Mouse (Mus musculus) kidney, embryonic 16.5 days (tissue): ENCODE measurements around the gene Olfr460. TPM values are rescaled to one million over a fixed set of nuclear protein-coding genes. Genes with fewer than 3 reads are reported as not detected.

Source experiments
- ATAC-seq: fragments of 200-750 bp; cut with Nextera tagmentation; 2 replicates; pipeline ENCODE4 v1.8.0; 2017; ENCODE audit warnings: moderate TSS enrichment; ENCODE audit not compliant: low FRiP score, low TSS enrichment
- H3K27ac ChIP-seq: fragments of 300-500 bp; sonication (generic); 2 replicates; pipeline ENCODE4 v1.5.1; 2014; ENCODE audit warnings: low read length
- H3K27me3 ChIP-seq: fragments of 300-500 bp; sonication (generic); 2 replicates; pipeline ENCODE4 v1.6.1; 2014; ENCODE audit warnings: low read length, control low read depth, mixed read lengths; ENCODE audit not compliant: insufficient read depth
- H3K36me3 ChIP-seq: fragments of 300-500 bp; sonication (generic); 2 replicates; pipeline ENCODE4 v1.6.1; 2014; ENCODE audit warnings: low read length, control low read depth, mixed read lengths; ENCODE audit not compliant: insufficient read depth
- H3K4me1 ChIP-seq: fragments of 300-500 bp; sonication (generic); 2 replicates; pipeline ENCODE4 v1.6.1; 2014; ENCODE audit warnings: low read length, control low read depth, mixed read lengths; ENCODE audit not compliant: insufficient read depth
- H3K4me2 ChIP-seq: fragments of 300-500 bp; sonication (generic); replicated peaks from 2 replicates; pipeline ENCODE4 v1.6.1; 2014; ENCODE audit warnings: low read depth, low read length
- H3K4me3 ChIP-seq: fragments of 300-500 bp; sonication (generic); 2 replicates; pipeline ENCODE4 v1.5.1; 2014; ENCODE audit warnings: mild to moderate bottlenecking, low read length
- H3K9ac ChIP-seq: fragments of 300-500 bp; sonication (generic); replicated peaks from 2 replicates; pipeline ENCODE4 v1.6.1; 2014; ENCODE audit warnings: low read length
- H3K9me3 ChIP-seq: fragments of 300-500 bp; sonication (generic); 2 replicates; pipeline ENCODE4 v1.6.1; 2016; ENCODE audit warnings: low read length, control low read depth
- WGBS: fragments of 180-500 bp; shearing (Covaris S2); extraction: QIAGEN DNeasy Blood & Tissue Kit; methylation state at CpG from one replicate; pipeline ENCODE4 v1.1.7; 2014; 5-methylcytosine and 5-hydroxymethylcytosine counted together
- polyA plus RNA-seq: library from polyadenylated mRNA; unstranded; fragments of >200 nt; fragmentation: Nextera tagmentation; extraction: Ambion mirVana; gene quantifications from 2 replicates; pipeline ENCODE4 v1.2.1, GENCODE M21; 2015

Gene Olfr460
- polyA plus RNA-seq, 1 experiment from 2014 or later = not detected

DNA sequence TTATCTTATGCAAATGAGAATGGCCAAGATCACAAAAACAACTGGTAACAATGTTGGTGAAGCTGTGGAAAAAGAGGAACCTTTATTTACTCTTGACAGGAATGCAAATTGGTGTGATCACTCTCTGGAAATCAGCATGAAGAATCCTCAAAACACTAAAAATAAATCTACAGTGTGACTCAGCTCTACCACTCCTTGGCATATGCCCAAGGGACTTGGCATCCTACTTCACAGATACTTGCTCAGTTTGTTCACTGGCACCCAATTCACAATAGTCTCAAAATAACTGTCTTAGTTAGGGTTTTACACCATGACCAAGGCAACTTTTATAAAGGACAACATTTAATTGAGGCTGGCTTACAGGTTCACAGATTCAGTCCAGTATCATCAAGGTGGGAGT lies 38.1 kb downstream of the Olfr460 start:
- H3K27me3 ChIP-seq = no peaks in the 10 kb centered on the region
- no peak overlapping the region for H3K4me2 ChIP-seq
- no peaks in the 10 kb centered on the region for H3K9me3 ChIP-seq
- H3K4me1 ChIP-seq = no peaks in the 10 kb centered on the region
- ATAC-seq = no peak
- no peak overlapping the region for H3K9ac ChIP-seq
- H3K36me3 ChIP-seq = no peaks in the 10 kb centered on the region
- H3K4me3 ChIP-seq = no peak overlapping the region
- H3K27ac ChIP-seq = no peak overlapping the region

DNA sequence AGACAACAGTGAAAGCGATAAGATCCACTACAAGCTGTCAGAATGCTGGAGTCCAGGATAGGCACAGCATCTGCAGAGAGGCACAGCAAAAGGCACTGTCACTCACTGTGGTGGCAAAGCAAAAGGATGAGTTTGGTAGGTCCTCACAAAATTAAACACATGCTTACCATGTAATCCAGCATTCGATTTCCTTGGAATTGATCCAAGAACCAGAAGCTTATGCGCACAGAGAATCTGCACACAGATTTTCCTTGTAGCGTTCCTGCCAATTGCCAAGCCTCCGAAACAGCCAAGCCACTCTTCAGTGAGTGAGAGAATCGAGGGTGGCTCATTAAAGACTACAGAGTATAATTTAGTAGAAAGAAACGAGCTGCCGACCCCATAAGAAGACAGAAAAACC lies 41.0 kb downstream of the Olfr460 start:
- no peak overlapping the region for H3K4me2 ChIP-seq
- H3K27me3 ChIP-seq = no peaks in the 10 kb centered on the region
- WGBS = 80% methylated on average over 8 of the region's 8 CpGs
- no peaks in the 10 kb centered on the region for H3K9me3 ChIP-seq
- H3K9ac ChIP-seq = no peak overlapping the region
- no peaks in the 10 kb centered on the region for H3K36me3 ChIP-seq
- H3K4me3 ChIP-seq = no peak overlapping the region
- no peaks in the 10 kb centered on the region for H3K4me1 ChIP-seq
- H3K27ac ChIP-seq = no peak overlapping the region
- no peak for ATAC-seq

DNA sequence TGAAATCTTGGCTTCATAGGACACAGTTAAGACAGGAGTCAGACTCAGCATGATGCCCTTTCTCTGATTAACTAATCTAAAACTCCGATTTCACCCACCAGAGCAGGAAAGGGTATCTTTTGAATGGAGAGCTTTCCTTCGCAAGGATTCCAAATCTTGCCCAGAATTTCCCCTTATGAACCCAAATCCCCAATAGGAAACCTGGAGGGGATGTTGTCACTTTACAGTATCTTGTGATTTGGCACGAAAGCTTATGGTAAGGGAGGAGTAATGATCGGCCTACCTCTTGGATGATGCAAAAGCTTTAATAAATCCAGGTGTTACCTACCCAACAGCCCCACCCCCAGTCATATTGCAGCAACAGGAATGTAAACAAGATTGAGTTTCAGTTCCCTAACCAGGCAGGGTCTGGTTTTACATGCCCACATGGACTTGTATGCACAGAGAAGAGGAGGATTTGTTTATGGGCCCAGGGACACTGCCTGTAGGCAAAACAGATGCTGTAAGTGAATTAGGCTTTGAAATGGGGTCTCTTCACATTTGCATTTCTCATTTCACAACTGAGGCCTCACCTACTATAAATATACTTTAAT lies 44.1 kb downstream of the Olfr460 start, which contains the start of gene Tas2r138:
Gene Tas2r138 (minus strand): TSS at position 51 of the 593 bp plus-strand sequence.
- H3K27ac ChIP-seq = no peak within 1 kb of the TSS
- H3K4me1 ChIP-seq = no peaks in the 10 kb centered on the region
- H3K9ac ChIP-seq = no peak within 1 kb of the TSS
- WGBS = 92% methylated on average over 4 of the region's 4 CpGs
- ATAC-seq = no peak
- H3K36me3 ChIP-seq = no peaks in the 10 kb centered on the region
- no peaks in the 10 kb centered on the region for H3K27me3 ChIP-seq
- no peak within 1 kb of the TSS for H3K4me2 ChIP-seq
- H3K4me3 ChIP-seq = no peak within 1 kb of the TSS
- H3K9me3 ChIP-seq = no peaks in the 10 kb centered on the region

DNA sequence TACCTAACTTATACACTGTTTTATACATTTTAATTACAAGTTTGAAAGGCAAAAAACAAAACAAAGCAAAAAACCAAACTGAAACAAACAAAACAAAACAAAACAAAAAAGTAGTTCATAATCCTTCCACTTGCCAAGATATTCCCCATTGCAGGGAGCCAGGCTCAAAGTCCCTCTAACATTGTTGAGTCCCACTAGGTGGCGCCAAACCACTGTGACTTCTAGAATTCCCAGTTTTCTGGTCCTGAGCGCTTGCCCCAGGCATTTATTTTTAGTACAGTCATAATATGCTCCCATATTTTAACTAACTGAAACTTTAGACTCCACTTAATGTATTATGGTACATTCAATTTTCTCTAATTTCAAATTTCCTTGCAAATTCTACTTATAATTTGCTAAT lies 48.7 kb downstream of the Olfr460 start:
- H3K4me3 ChIP-seq = no peak overlapping the region
- no peak overlapping the region for H3K9ac ChIP-seq
- no peak overlapping the region for H3K27ac ChIP-seq
- ATAC-seq = no peak
- WGBS = 14% methylated on average over 2 of the region's 2 CpGs
- no peaks in the 10 kb centered on the region for H3K36me3 ChIP-seq
- no peak overlapping the region for H3K4me2 ChIP-seq
- no peaks in the 10 kb centered on the region for H3K4me1 ChIP-seq
- H3K9me3 ChIP-seq = no peaks in the 10 kb centered on the region
- no peaks in the 10 kb centered on the region for H3K27me3 ChIP-seq

Other genes starting within 250 kb of the Olfr460 start
- gene Agk, start 244.3 kb upstream of the Olfr460 start, polyA plus RNA-seq = 47.1 and 49.9 TPM in 2 replicates
- gene E330009J07Rik, start 133.4 kb upstream of the Olfr460 start, polyA plus RNA-seq = 10.5 and 12.5 TPM in 2 replicates
- gene Wee2, start 130.4 kb upstream of the Olfr460 start, polyA plus RNA-seq = 0.12 TPM in 1 of 2 replicates, not detected in the other
- gene Ssbp1, start 98.1 kb upstream of the Olfr460 start, polyA plus RNA-seq = 161 and 169 TPM in 2 replicates
- gene Tas2r137, start 78.3 kb upstream of the Olfr460 start, polyA plus RNA-seq = not detected in 2 replicates
- not detected in 2 replicates for gene Tas2r108, start 76.0 kb upstream of the Olfr460 start, polyA plus RNA-seq
- gene Prss37, start 50.0 kb upstream of the Olfr460 start, polyA plus RNA-seq = not detected in 2 replicates
- 0.16 TPM in 1 of 2 replicates, not detected in the other for gene Olfr461, start 14.4 kb upstream of the Olfr460 start, polyA plus RNA-seq
- gene Clec5a, start 16.3 kb downstream of the Olfr460 start, polyA plus RNA-seq = 0.30 and 0.31 TPM in 2 replicates
- not detected in 2 replicates for gene Tas2r138, start 43.8 kb downstream of the Olfr460 start, polyA plus RNA-seq
- gene Mgam, start 59.3 kb downstream of the Olfr460 start, polyA plus RNA-seq = 0.80 and 1.2 TPM in 2 replicates